Mouse (Mus musculus): ENCODE measurements around the gene Acta2.
A peak's percentile ranks its signal among the peaks of the same experiment; 100 is the strongest.

The Acta2 gene

GRCm38 (mm10) chr19:34270106-34270726 is 14.8 kb upstream of the Acta2 start:
- DNase-seq, result peak; percentile 60 to 70

- DNase-seq, result no peak
These were observed 13.6 kb upstream of the Acta2 start for GRCm38 (mm10) chr19:34268991-34269390.

- peak; percentile 15 to 33 for DNase-seq
These were observed 10.3 kb upstream of the Acta2 start for GRCm38 (mm10) chr19:34265604-34266193.

- peak; percentile 40 to 49 for DNase-seq
These were observed 7.0 kb upstream of the Acta2 start for GRCm38 (mm10) chr19:34262273-34262974.

GRCm38 (mm10) chr19:34256936-34257335 is 1.5 kb upstream of the Acta2 start:
- no peak for DNase-seq

- no peak for DNase-seq
These were observed 759 bp upstream of the Acta2 start for GRCm38 (mm10) chr19:34256149-34256548.

- DNase-seq, result peak; percentile 26 to 41
These were observed 1.1 kb downstream of the Acta2 start for GRCm38 (mm10) chr19:34254101-34254879.

GRCm38 (mm10) chr19:34252450-34252849 is 2.9 kb downstream of the Acta2 start:
- DNase-seq, result no peak

GRCm38 (mm10) chr19:34251900-34252299 is 3.5 kb downstream of the Acta2 start:
- DNase-seq, result no peak

GRCm38 (mm10) chr19:34250621-34251020 is 4.8 kb downstream of the Acta2 start:
- no peak for DNase-seq

GRCm38 (mm10) chr19:34248558-34248957 is 6.8 kb downstream of the Acta2 start:
- DNase-seq, result no peak

- DNase-seq, result peak; percentile 33 to 71
These were observed 11.3 kb downstream of the Acta2 start for GRCm38 (mm10) chr19:34244056-34244455.

- DNase-seq, result no peak
These were observed 12.5 kb downstream of the Acta2 start for GRCm38 (mm10) chr19:34242925-34243324.

GRCm38 (mm10) chr19:34241247-34241915 is 14.0 kb downstream of the Acta2 start:
- DNase-seq, result no peak

- DNase-seq, result no peak
These were observed 14.9 kb downstream of the Acta2 start for GRCm38 (mm10) chr19:34240273-34241039.

GRCm38 (mm10) chr19:34237746-34238145 is 17.6 kb downstream of the Acta2 start:
- no peak for DNase-seq

GRCm38 (mm10) chr19:34236049-34236448 is 19.3 kb downstream of the Acta2 start:
- no peak for DNase-seq

GRCm38 (mm10) chr19:34233944-34234343 is 21.4 kb downstream of the Acta2 start:
- DNase-seq, result peak; percentile 58 to 65

- no peak for DNase-seq
These were observed 23.1 kb downstream of the Acta2 start for GRCm38 (mm10) chr19:34232326-34232725.

GRCm38 (mm10) chr19:34231596-34231995 is 23.8 kb downstream of the Acta2 start:
- DNase-seq, result no peak

GRCm38 (mm10) chr19:34222805-34223204 is 32.6 kb downstream of the Acta2 start:
- DNase-seq, result no peak
